Mouse (Mus musculus): Measurements from ENCODE around the gene Dnajc27. TPM values are rescaled to one million over a fixed set of nuclear protein-coding genes. Genes with fewer than 3 reads are reported as not detected.

Dnajc27 gene
- 4.0 TPM for polyA plus RNA-seq (2012; fragmentation: generic; extraction: Trizol)
- long read RNA-seq, experiment 1, partial matches to known transcripts: 0 of 1 reads
- long read RNA-seq, experiment 1, other reads (novel, unspliced or antisense): 1 of 1 reads
- long read RNA-seq, experiment 2, full-length matches to known transcripts: 20 of 36 reads
- long read RNA-seq, experiment 2, partial matches to known transcripts: 2 of 36 reads
- long read RNA-seq, experiment 2, other reads (novel, unspliced or antisense): 14 of 36 reads

GRCm38 (mm10) chr12:4082132-4083001, at the start of gene Dnajc27:
Gene Dnajc27 (plus strand): TSS chr12:4082583.
- no peak for TF ChIP-seq MYOD1 (IDR thresholded peaks at IDR 0.05; ENCODE audit: control insufficient read depth, insufficient read length, low read depth)
- no peak for TF ChIP-seq CTCF (IDR thresholded peaks at IDR 0.05; ENCODE audit: control insufficient read depth, insufficient read depth, insufficient read length)
- no peak for TF ChIP-seq MYOG (IDR thresholded peaks at IDR 0.05; ENCODE audit: control insufficient read depth, extremely low read depth, insufficient read length)
- peak; percentile 98 for TF ChIP-seq MAX (IDR thresholded peaks at IDR 0.05)
- TF ChIP-seq USF1 (IDR thresholded peaks at IDR 0.05; ENCODE audit: low read depth): peak; percentile 58
- no peak for TF ChIP-seq FOSL1 (IDR thresholded peaks at IDR 0.05; ENCODE audit: insufficient read depth, low read length, poor library complexity, severe bottlenecking)
- TF ChIP-seq CEBPB (IDR thresholded peaks at IDR 0.05; ENCODE audit: low read depth): peak; percentile 46
- Histone ChIP-seq H3ac (ENCODE audit: control insufficient read depth, insufficient read length, low read depth) (peak within 1 kb of the TSS; percentile 86), H3K79me2 (ENCODE audit: control insufficient read depth, insufficient read depth) (peaks cover 24% of the 10 kb centered on the region), H3K4me3 (ENCODE audit: insufficient read depth, poor library complexity, severe bottlenecking) (peak within 1 kb of the TSS; percentile 48), H3K79me3 (ENCODE audit: low read depth) (peaks cover 3% of the 10 kb centered on the region), H3K27me3 (ENCODE audit: control insufficient read depth, insufficient read depth, insufficient read length) (no peaks in the 10 kb centered on the region), H3K36me3 (ENCODE audit: control insufficient read depth, insufficient read depth) (peaks cover 16% of the 10 kb centered on the region)

- Histone ChIP-seq H3K79me3 (ENCODE audit: low read depth) (no peaks in the 10 kb centered on the region), H3ac (ENCODE audit: control insufficient read depth, insufficient read length, low read depth) (no peak overlapping the region), H3K79me2 (ENCODE audit: control insufficient read depth, insufficient read depth) (no peaks in the 10 kb centered on the region), H3K36me3 (ENCODE audit: control insufficient read depth, insufficient read depth) (no peaks in the 10 kb centered on the region), H3K27me3 (ENCODE audit: control insufficient read depth, insufficient read depth, insufficient read length) (peaks cover 4% of the 10 kb centered on the region), H3K4me3 (ENCODE audit: insufficient read depth, poor library complexity, severe bottlenecking) (no peak overlapping the region)
- no peak for TF ChIP-seq MAX (IDR thresholded peaks at IDR 0.05)
- no peak for TF ChIP-seq FOSL1 (IDR thresholded peaks at IDR 0.05; ENCODE audit: insufficient read depth, low read length, poor library complexity, severe bottlenecking)
- TF ChIP-seq USF1 (IDR thresholded peaks at IDR 0.05; ENCODE audit: low read depth): no peak
- TF ChIP-seq CEBPB (IDR thresholded peaks at IDR 0.05; ENCODE audit: low read depth): no peak
- TF ChIP-seq MYOG (IDR thresholded peaks at IDR 0.05; ENCODE audit: control insufficient read depth, extremely low read depth, insufficient read length): no peak
- no peak for TF ChIP-seq CTCF (IDR thresholded peaks at IDR 0.05; ENCODE audit: control insufficient read depth, insufficient read depth, insufficient read length)
- TF ChIP-seq MYOD1 (IDR thresholded peaks at IDR 0.05; ENCODE audit: control insufficient read depth, insufficient read length, low read depth): no peak
Measured at GRCm38 (mm10) chr12:4036157-4036556, 46.2 kb upstream of the Dnajc27 start.

- Histone ChIP-seq H3K79me2 (ENCODE audit: control insufficient read depth, insufficient read depth) (no peaks in the 10 kb centered on the region), H3ac (ENCODE audit: control insufficient read depth, insufficient read length, low read depth) (no peak overlapping the region), H3K36me3 (ENCODE audit: control insufficient read depth, insufficient read depth) (no peaks in the 10 kb centered on the region), H3K4me3 (ENCODE audit: insufficient read depth, poor library complexity, severe bottlenecking) (no peak overlapping the region), H3K79me3 (ENCODE audit: low read depth) (no peaks in the 10 kb centered on the region), H3K27me3 (ENCODE audit: control insufficient read depth, insufficient read depth, insufficient read length) (peaks cover 15% of the 10 kb centered on the region)
- TF ChIP-seq FOSL1 (IDR thresholded peaks at IDR 0.05; ENCODE audit: insufficient read depth, low read length, poor library complexity, severe bottlenecking): no peak
- TF ChIP-seq CEBPB (IDR thresholded peaks at IDR 0.05; ENCODE audit: low read depth): no peak
- no peak for TF ChIP-seq USF1 (IDR thresholded peaks at IDR 0.05; ENCODE audit: low read depth)
- no peak for TF ChIP-seq MYOD1 (IDR thresholded peaks at IDR 0.05; ENCODE audit: control insufficient read depth, insufficient read length, low read depth)
- TF ChIP-seq MAX (IDR thresholded peaks at IDR 0.05): no peak
- no peak for TF ChIP-seq MYOG (IDR thresholded peaks at IDR 0.05; ENCODE audit: control insufficient read depth, extremely low read depth, insufficient read length)
- TF ChIP-seq CTCF (IDR thresholded peaks at IDR 0.05; ENCODE audit: control insufficient read depth, insufficient read depth, insufficient read length): no peak
Measured at GRCm38 (mm10) chr12:4037511-4037910, 44.9 kb upstream of the Dnajc27 start.

- TF ChIP-seq MAX (IDR thresholded peaks at IDR 0.05): no peak
- no peak for TF ChIP-seq USF1 (IDR thresholded peaks at IDR 0.05; ENCODE audit: low read depth)
- TF ChIP-seq CTCF (IDR thresholded peaks at IDR 0.05; ENCODE audit: control insufficient read depth, insufficient read depth, insufficient read length): no peak
- TF ChIP-seq FOSL1 (IDR thresholded peaks at IDR 0.05; ENCODE audit: insufficient read depth, low read length, poor library complexity, severe bottlenecking): no peak
- TF ChIP-seq MYOD1 (IDR thresholded peaks at IDR 0.05; ENCODE audit: control insufficient read depth, insufficient read length, low read depth): no peak
- no peak for TF ChIP-seq MYOG (IDR thresholded peaks at IDR 0.05; ENCODE audit: control insufficient read depth, extremely low read depth, insufficient read length)
- no peak for TF ChIP-seq CEBPB (IDR thresholded peaks at IDR 0.05; ENCODE audit: low read depth)
- no peaks in the 10 kb centered on the region for H3K36me3 ChIP-seq (ENCODE audit: control insufficient read depth, insufficient read depth)
- H3K79me3 ChIP-seq (ENCODE audit: low read depth): no peaks in the 10 kb centered on the region
- no peaks in the 10 kb centered on the region for H3K79me2 ChIP-seq (ENCODE audit: control insufficient read depth, insufficient read depth)
- H3K27me3 ChIP-seq (ENCODE audit: control insufficient read depth, insufficient read depth, insufficient read length): peaks cover 14% of the 10 kb centered on the region
- H3ac ChIP-seq (ENCODE audit: control insufficient read depth, insufficient read length, low read depth): peak within 1 kb of the TSS; percentile 43
- peak within 1 kb of the TSS; percentile 14 for H3K4me3 ChIP-seq (ENCODE audit: insufficient read depth, poor library complexity, severe bottlenecking)
Measured at GRCm38 (mm10) chr12:4038061-4039041, 44.0 kb upstream of the Dnajc27 start, which contains the start of gene Efr3b. Gene Efr3b (minus strand): TSS chr12:4038915.
